25 mouse cellular contexts compared by ENCODE assay signal in the genomic region with DNA sequence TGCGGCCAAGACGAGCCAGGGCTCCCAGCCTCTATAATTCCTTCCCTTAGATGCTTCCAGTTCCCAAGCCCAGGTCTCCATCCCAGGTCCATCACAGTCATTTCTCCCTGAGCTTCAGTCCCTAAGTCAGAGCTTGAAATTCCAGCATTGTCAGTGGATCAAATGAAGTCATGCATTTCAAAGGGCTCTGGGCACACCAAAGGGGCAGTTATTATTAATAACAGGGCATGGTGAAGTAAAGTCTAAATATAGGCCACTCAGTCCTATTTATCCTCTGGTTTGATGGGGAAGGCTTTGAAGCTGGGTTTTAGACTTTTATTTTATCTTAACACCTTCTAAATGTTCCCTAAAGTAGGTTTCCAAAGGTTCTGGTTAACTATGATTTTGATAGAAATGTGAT. TPM values are rescaled to one million over a fixed set of nuclear protein-coding genes. Genes with fewer than 3 reads are reported as not detected.
DNase-seq lines count a peak whose midpoint lies in the region; ATAC-seq and TF ChIP-seq lines count a peak whose summit lies in the region.
"Had no signal": no experiment of that assay in that cellular context is flagged by ENCODE, and none has a peak within 500 bp of the region (broad histone marks: within the 10 kb centered on the region; RNA-seq: fewer than 3 reads in every experiment).

No protein-coding gene starts in this region.

- peaks cover 27% of the 10 kb centered on the region for H3K4me1 ChIP-seq in heart, embryonic 13.5 days
- peaks cover 25% of the 10 kb centered on the region for H3K4me1 ChIP-seq in heart, postnatal 0 days (ENCODE audit: control insufficient read depth, insufficient read depth)
- H3K4me1 ChIP-seq: embryonic facial prominence, embryonic 12.5 days; forebrain, embryonic 15.5 days; hindbrain, embryonic 12.5 days had no signal

- 56% methylated on average over 2 of the region's 2 CpGs for WGBS in heart, embryonic 13.5 days
- WGBS in heart, postnatal 0 days = 35% methylated on average over 2 of the region's 2 CpGs

- no peak for DNase-seq in gastrocnemius, adult 2 months
- no peak for DNase-seq in gastrocnemius, postnatal 36 days
- DNase-seq in heart, adult 8-10 months (ENCODE audit: low spot score) = no peak
- peak; percentile 86 for DNase-seq in heart, postnatal 0 days (ENCODE audit: low spot score)
- no peak for DNase-seq in heart, adult 9 months (ENCODE audit: low spot score in 2 of 2)
- no peak for DNase-seq in frontal cortex, postnatal 36 days (ENCODE audit: low spot score in 2 of 2)
- DNase-seq: adrenal gland, postnatal 10 days; cerebellum, adult 11-12 months; cerebellum, adult 9-10 months; cerebellum, postnatal 25 days; heart, postnatal 4 days; kidney, adult 8-10 months had no signal

- peak overlapping the region; percentile 88 for H3K27ac ChIP-seq in gastrocnemius, adult 2 months
- peak overlapping the region; percentile 89 for H3K27ac ChIP-seq in heart, embryonic 13.5 days (replicated peaks)
- peak overlapping the region; percentile 85 for H3K27ac ChIP-seq in heart, postnatal 0 days (ENCODE audit: low read depth)
- H3K27ac ChIP-seq: embryonic facial prominence, embryonic 12.5 days; forebrain, embryonic 15.5 days; hindbrain, embryonic 12.5 days had no signal

- no peaks in the 10 kb centered on the region for H3K27me3 ChIP-seq in heart, embryonic 13.5 days (replicated peaks)
- H3K27me3 ChIP-seq in heart, postnatal 0 days (ENCODE audit: control insufficient read depth, insufficient read depth, low read length) = no peaks in the 10 kb centered on the region
- H3K27me3 ChIP-seq: embryonic facial prominence, embryonic 12.5 days; forebrain, embryonic 15.5 days; hindbrain, embryonic 12.5 days had no signal

- H3K9me3 ChIP-seq in heart, embryonic 13.5 days = no peaks in the 10 kb centered on the region
- H3K9me3 ChIP-seq in heart, postnatal 0 days (replicated peaks; ENCODE audit: control insufficient read depth, low read length) = no peaks in the 10 kb centered on the region
- H3K9me3 ChIP-seq: embryonic facial prominence, embryonic 12.5 days; forebrain, embryonic 15.5 days; hindbrain, embryonic 12.5 days had no signal

- no peak; the same call in 1 of the 2 replicates for ATAC-seq in heart, embryonic 13.5 days (ENCODE audit: extremely low read depth, insufficient number of reproducible peaks, low FRiP score, low TSS enrichment)
- ATAC-seq in heart, postnatal 0 days (ENCODE audit: insufficient read depth, low read depth) = peak; percentile 95
- ATAC-seq: forebrain, embryonic 15.5 days; hindbrain, embryonic 16.5 days; inflammation-experienced regulatory T-cells, adult 6 months; intestine, postnatal 0 days had no signal

- no peaks in the 10 kb centered on the region for H3K36me3 ChIP-seq in heart, embryonic 13.5 days
- H3K36me3 ChIP-seq in heart, postnatal 0 days (replicated peaks; ENCODE audit: control insufficient read depth, insufficient read depth, low read length) = no peaks in the 10 kb centered on the region
- H3K36me3 ChIP-seq: embryonic facial prominence, embryonic 12.5 days; forebrain, embryonic 15.5 days; hindbrain, embryonic 12.5 days had no signal

- intact Hi-C loops in gastrocnemius, adult 2 months (cut with DNase I) = no loop called here
- intact Hi-C loops in gastrocnemius, postnatal 36 days (cut with DNase I) = no loop called here

- TF ChIP-seq CTCF in gastrocnemius, adult 2 months (IDR thresholded peaks at IDR 0.05) = no peak
- no peak for TF ChIP-seq CTCF in heart, postnatal 0 days (IDR thresholded peaks at IDR 0.05; ENCODE audit: low read depth)

- peak overlapping the region; percentile 34 for H3K4me2 ChIP-seq in heart, embryonic 13.5 days
- H3K4me2 ChIP-seq in heart, postnatal 0 days (ENCODE audit: low read depth, low read length) = peak overlapping the region; percentile 20; the same call in 1 of the 2 replicates
- H3K4me2 ChIP-seq: embryonic facial prominence, embryonic 12.5 days; forebrain, embryonic 15.5 days; hindbrain, embryonic 12.5 days had no signal

- H3K9ac ChIP-seq in heart, embryonic 13.5 days = 0 out of 2 replicates have a peak overlapping the region, but pooled peaks have one; percentile 40
- H3K9ac ChIP-seq in heart, postnatal 0 days (replicated peaks; ENCODE audit: low read depth, low read length) = no peak overlapping the region
- H3K9ac ChIP-seq: embryonic facial prominence, embryonic 12.5 days; forebrain, embryonic 15.5 days; hindbrain, embryonic 12.5 days had no signal

- H3K4me3 ChIP-seq in gastrocnemius, adult 2 months = peak overlapping the region; percentile 57
- H3K4me3 ChIP-seq in heart, embryonic 13.5 days = no peak overlapping the region
- H3K4me3 ChIP-seq in heart, postnatal 0 days (ENCODE audit: low read depth, low read length) = no peak overlapping the region
- H3K4me3 ChIP-seq: embryonic facial prominence, embryonic 12.5 days; forebrain, embryonic 15.5 days; hindbrain, embryonic 12.5 days had no signal

- no peak for TF ChIP-seq EP300 in heart, postnatal 0 days (IDR thresholded peaks at IDR 0.05; ENCODE audit: low read depth)

RNA-seq across cellular contexts. Expression of a gene that starts 8.0 kb away (rescaled TPM):
- not detected for total RNA-seq in gastrocnemius, adult 2 months (2021)
- total RNA-seq in gastrocnemius, postnatal 36 days (2021) = not detected
- not detected in 2 replicates for polyA plus RNA-seq in heart, embryonic 13.5 days (2015; fragmentation: Nextera tagmentation; extraction: Ambion mirVana)
- not detected for total RNA-seq in heart, adult 8-10 months (2022)
- total RNA-seq in heart, postnatal 0 days (2014; rRNA removed; ENCODE audit: low replicate concordance) = not detected in 2 replicates
- not detected in 2 replicates for polyA plus RNA-seq in heart, postnatal 0 days (2015; fragmentation: Nextera tagmentation; extraction: Ambion mirVana)
- total RNA-seq: adrenal gland, postnatal 10 days; adrenal gland, postnatal 4 days; gastrocnemius, postnatal 4 days; heart, postnatal 4 days; MEL had no signal
- polyA plus RNA-seq: C2C12; cortical plate, adult 2 months; embryonic facial prominence, embryonic 12.5 days; forebrain, embryonic 11.5 days; forebrain, embryonic 15.5 days; hindbrain, embryonic 12.5 days; hindbrain, embryonic 16.5 days; inflammation-experienced regulatory T-cells, adult 6 months; intestine, postnatal 0 days had no signal

RNA-seq across cellular contexts. Expression of a gene that starts 17.2 kb away (rescaled TPM):
- 10 to 100 TPM; 48.1 to 49.5 TPM for total RNA-seq in gastrocnemius, adult 2 months (2021)
- 10 to 100 TPM; 42.5 to 43.2 TPM for total RNA-seq in gastrocnemius, postnatal 36 days (2021)
- polyA plus RNA-seq in heart, embryonic 13.5 days (2015; fragmentation: Nextera tagmentation; extraction: Ambion mirVana) = 19.7 and 21.1 TPM in 2 replicates
- total RNA-seq in heart, adult 8-10 months (2022) = 10 to 100 TPM; 46.6 to 51.9 (median 49.2) TPM
- total RNA-seq in heart, postnatal 0 days (2014; rRNA removed; ENCODE audit: low replicate concordance) = 53.3 and 68.2 TPM in 2 replicates
- polyA plus RNA-seq in heart, postnatal 0 days (2015; fragmentation: Nextera tagmentation; extraction: Ambion mirVana) = 14.2 and 15.1 TPM in 2 replicates

RNA-seq across cellular contexts. Expression of a gene that starts 25.6 kb away (rescaled TPM):
- 10 to 100 TPM; 14.4 to 16.7 TPM for total RNA-seq in gastrocnemius, adult 2 months (2021)
- total RNA-seq in gastrocnemius, postnatal 36 days (2021) = 10 to 100 TPM; 13.3 to 16.1 TPM
- polyA plus RNA-seq in heart, embryonic 13.5 days (2015; fragmentation: Nextera tagmentation; extraction: Ambion mirVana) = 21.6 and 22.3 TPM in 2 replicates
- total RNA-seq in heart, adult 8-10 months (2022) = 10 to 100 TPM; 14.1 to 18.4 (median 15.3) TPM
- 13.6 and 15.2 TPM in 2 replicates for total RNA-seq in heart, postnatal 0 days (2014; rRNA removed; ENCODE audit: low replicate concordance)
- 10.1 and 10.6 TPM in 2 replicates for polyA plus RNA-seq in heart, postnatal 0 days (2015; fragmentation: Nextera tagmentation; extraction: Ambion mirVana)
